Mouse (Mus musculus): ENCODE data around the gene Phf21a. TPM values are rescaled to one million over a fixed set of nuclear protein-coding genes. Genes with fewer than 3 reads are reported as not detected.

The Phf21a gene
- polyA plus RNA-seq, 1 experiment from 2014 or later: 12.7 TPM

DNA sequence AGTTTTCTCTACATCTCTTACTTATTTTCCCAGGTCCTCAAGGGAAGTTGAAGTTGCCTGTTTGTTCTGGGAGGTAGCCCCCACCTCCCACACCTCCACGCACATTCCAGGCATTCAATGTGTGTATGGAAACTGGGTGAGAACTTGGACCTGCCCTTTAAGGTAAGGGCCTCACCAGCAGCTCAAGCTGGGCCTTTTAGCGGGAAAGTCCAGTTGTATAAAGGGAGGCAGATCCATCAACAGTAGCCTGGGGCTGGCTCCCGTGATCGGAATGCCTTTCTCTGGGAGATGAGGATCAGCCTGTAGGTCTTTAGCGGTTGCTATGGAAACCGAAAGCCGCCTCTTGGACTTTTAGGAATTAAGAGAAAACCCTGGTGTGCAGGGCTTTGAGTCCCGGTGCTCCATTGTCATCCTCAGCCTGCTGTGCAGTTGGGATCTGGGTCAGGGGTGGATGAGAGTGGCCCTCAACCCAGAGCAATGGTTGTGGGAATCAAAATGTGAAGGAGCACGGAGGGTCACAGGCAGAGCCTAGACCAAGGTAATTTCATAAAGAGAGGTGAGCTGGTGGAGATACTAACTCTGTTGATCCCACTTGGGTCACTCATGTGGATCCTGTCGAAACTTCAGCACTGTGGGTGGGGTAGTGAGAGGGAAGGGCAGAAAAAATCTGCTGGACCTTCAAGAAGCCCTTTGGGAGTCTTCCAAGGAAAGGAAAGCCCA lies 279.2 kb downstream of the Phf21a start:
- Histone ChIP-seq H3K4me2 (no peak overlapping the region), H3K27ac (ENCODE audit: low read depth, low read length) (no peak overlapping the region), H3K36me3 (ENCODE audit: control insufficient read depth, insufficient read depth, low read length) (no peaks in the 10 kb centered on the region), H3K4me3 (ENCODE audit: low read depth, low read length) (no peak overlapping the region), H3K27me3 (replicated peaks; ENCODE audit: control insufficient read depth, insufficient read depth, low read length) (peaks cover 45% of the 10 kb centered on the region), H3K4me1 (replicated peaks; ENCODE audit: control insufficient read depth, insufficient read depth, low read length) (peaks cover 10% of the 10 kb centered on the region), H3K9ac (ENCODE audit: low read depth, low read length) (no peak overlapping the region), H3K9me3 (ENCODE audit: control insufficient read depth, low read length) (no peaks in the 10 kb centered on the region)
- 38% methylated on average over 10 of the region's 10 CpGs for WGBS
- DNase-seq (ENCODE audit: low spot score) (no peak), ATAC-seq (replicated peaks; ENCODE audit: low FRiP score) (no peak)

- H3K4me2 ChIP-seq: no peak overlapping the region
- no peaks in the 10 kb centered on the region for H3K9me3 ChIP-seq (ENCODE audit: control insufficient read depth, low read length)
- WGBS: 66% methylated on average over 9 of the region's 9 CpGs
- H3K27ac ChIP-seq (ENCODE audit: low read depth, low read length): no peak overlapping the region
- H3K4me3 ChIP-seq (ENCODE audit: low read depth, low read length): no peak overlapping the region
- H3K4me1 ChIP-seq (replicated peaks; ENCODE audit: control insufficient read depth, insufficient read depth, low read length): peaks cover 10% of the 10 kb centered on the region
- H3K9ac ChIP-seq (ENCODE audit: low read depth, low read length): no peak overlapping the region
- ATAC-seq (replicated peaks; ENCODE audit: low FRiP score): no peak
- peaks cover 42% of the 10 kb centered on the region for H3K27me3 ChIP-seq (replicated peaks; ENCODE audit: control insufficient read depth, insufficient read depth, low read length)
- DNase-seq (ENCODE audit: low spot score): no peak
- H3K36me3 ChIP-seq (ENCODE audit: control insufficient read depth, insufficient read depth, low read length): peaks cover under 1% of the 10 kb centered on the region; the same call in 1 of the 2 replicates
Observed at GRCm38 (mm10) chr2:92372767-92373436, 280.0 kb downstream of the Phf21a start.

- Histone ChIP-seq H3K4me2 (no peak overlapping the region), H3K9me3 (ENCODE audit: control insufficient read depth, low read length) (no peaks in the 10 kb centered on the region), H3K27me3 (replicated peaks; ENCODE audit: control insufficient read depth, insufficient read depth, low read length) (peaks cover 41% of the 10 kb centered on the region), H3K4me3 (ENCODE audit: low read depth, low read length) (no peak overlapping the region), H3K36me3 (ENCODE audit: control insufficient read depth, insufficient read depth, low read length) (peaks cover 3% of the 10 kb centered on the region; the same call in 1 of the 2 replicates), H3K4me1 (replicated peaks; ENCODE audit: control insufficient read depth, insufficient read depth, low read length) (peaks cover 10% of the 10 kb centered on the region), H3K27ac (ENCODE audit: low read depth, low read length) (no peak overlapping the region), H3K9ac (ENCODE audit: low read depth, low read length) (no peak overlapping the region)
- DNase-seq (ENCODE audit: low spot score): no peak
- no peak for ATAC-seq (replicated peaks; ENCODE audit: low FRiP score)
- 71% methylated on average over 11 of the region's 11 CpGs for WGBS
Observed at GRCm38 (mm10) chr2:92373437-92373813, 280.5 kb downstream of the Phf21a start.

DNA sequence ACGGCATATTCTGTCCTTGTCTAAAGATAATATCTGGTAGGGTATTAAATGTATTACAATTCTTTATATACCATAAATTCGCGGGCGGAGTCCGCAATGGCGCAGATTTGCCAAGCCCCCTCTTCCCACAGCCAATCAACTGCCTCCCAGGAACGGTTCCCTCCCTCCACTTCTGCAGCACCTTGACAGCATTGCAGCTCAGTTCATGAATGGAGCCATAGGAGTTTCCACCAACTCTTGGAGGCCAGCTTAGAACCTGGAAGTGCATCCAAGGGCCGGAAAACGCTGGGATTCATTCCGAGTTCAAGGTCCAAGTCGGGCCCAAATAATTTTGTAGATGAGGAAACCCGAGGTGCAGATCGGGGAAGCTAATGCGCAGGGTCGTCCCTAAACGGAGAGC lies 281.6 kb downstream of the Phf21a start, which contains the start of the genes Pex16 and Large2:
Gene Pex16 (plus strand): TSS at position 163 of the 400 bp plus-strand sequence.
Gene Large2 (minus strand): TSS at position 356 of the 400 bp plus-strand sequence.
- peak within 1 kb of the TSS; percentile 94 for H3K4me2 ChIP-seq
- ATAC-seq (replicated peaks; ENCODE audit: low FRiP score) (no peak; the same call in 1 of the 2 replicates), DNase-seq (ENCODE audit: low spot score) (no peak)
- 2% methylated on average over 16 of the region's 16 CpGs for WGBS
- peaks cover 13% of the 10 kb centered on the region for H3K36me3 ChIP-seq (ENCODE audit: control insufficient read depth, insufficient read depth, low read length)
- peak within 1 kb of the TSS; percentile 81 for H3K9ac ChIP-seq (ENCODE audit: low read depth, low read length)
- peaks cover 33% of the 10 kb centered on the region for H3K27me3 ChIP-seq (replicated peaks; ENCODE audit: control insufficient read depth, insufficient read depth, low read length)
- peak within 1 kb of the TSS; percentile 70 for H3K27ac ChIP-seq (ENCODE audit: low read depth, low read length)
- H3K4me1 ChIP-seq (replicated peaks; ENCODE audit: control insufficient read depth, insufficient read depth, low read length): peaks cover 10% of the 10 kb centered on the region
- peak within 1 kb of the TSS; percentile 85 for H3K4me3 ChIP-seq (ENCODE audit: low read depth, low read length)
- H3K9me3 ChIP-seq (ENCODE audit: control insufficient read depth, low read length): no peaks in the 10 kb centered on the region

DNA sequence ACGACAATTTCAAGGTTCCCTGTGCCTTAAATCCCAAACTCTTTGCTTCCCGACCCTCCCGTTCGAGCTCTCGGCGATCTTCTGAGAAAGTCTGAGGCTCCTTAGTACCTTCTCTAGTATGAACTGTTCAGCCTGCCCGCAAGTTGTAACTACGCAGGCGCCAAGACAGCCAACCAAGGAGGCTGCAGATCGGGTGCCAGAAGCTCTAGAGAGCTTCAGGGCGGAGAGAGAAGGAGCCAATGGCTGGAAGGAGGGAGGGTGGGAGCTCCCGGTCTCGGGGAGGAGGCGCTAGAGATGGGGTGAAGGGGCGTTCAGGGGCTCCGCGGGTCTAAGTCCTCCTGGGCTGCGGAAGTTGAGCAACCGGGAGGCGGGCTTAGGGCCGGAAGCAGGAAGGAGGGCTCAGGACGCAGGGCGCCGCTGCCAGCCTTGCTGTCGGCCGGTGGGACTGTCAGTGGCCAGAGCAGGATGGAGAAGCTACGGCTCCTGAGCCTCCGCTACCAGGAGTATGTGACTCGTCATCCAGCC lies 282.2 kb downstream of the Phf21a start:
- Histone ChIP-seq H3K9ac (ENCODE audit: low read depth, low read length) (peak overlapping the region; percentile 81), H3K4me3 (ENCODE audit: low read depth, low read length) (peak overlapping the region; percentile 85), H3K36me3 (ENCODE audit: control insufficient read depth, insufficient read depth, low read length) (peaks cover 16% of the 10 kb centered on the region), H3K27me3 (replicated peaks; ENCODE audit: control insufficient read depth, insufficient read depth, low read length) (peaks cover 27% of the 10 kb centered on the region), H3K4me1 (replicated peaks; ENCODE audit: control insufficient read depth, insufficient read depth, low read length) (peaks cover 10% of the 10 kb centered on the region), H3K4me2 (peak overlapping the region; percentile 94), H3K9me3 (ENCODE audit: control insufficient read depth, low read length) (no peaks in the 10 kb centered on the region), H3K27ac (ENCODE audit: low read depth, low read length) (peak overlapping the region; percentile 70)
- under 1% methylated on average over 29 of the region's 29 CpGs for WGBS
- DNase-seq (ENCODE audit: low spot score) (peak; percentile 94), ATAC-seq (replicated peaks; ENCODE audit: low FRiP score) (peak; percentile 94)

DNA sequence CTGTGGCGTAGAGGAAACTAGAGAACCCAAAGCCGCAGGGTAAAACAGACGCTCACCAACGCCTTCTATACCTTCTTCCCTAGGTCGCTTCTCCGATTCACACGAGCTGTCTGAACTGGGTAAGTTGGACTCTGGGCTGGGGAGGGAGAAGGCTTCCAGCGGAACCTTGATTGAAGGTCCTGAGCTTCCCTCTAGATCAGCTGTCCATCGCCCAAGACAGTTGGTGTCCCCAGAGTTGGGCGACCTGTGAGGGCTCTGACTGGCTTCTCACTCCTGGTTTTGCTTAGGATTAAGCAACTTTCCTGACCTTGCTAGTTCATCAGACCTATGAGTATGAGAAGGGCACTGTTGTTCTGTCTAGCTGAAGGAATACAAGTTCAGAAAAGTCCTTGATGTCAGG lies 282.9 kb downstream of the Phf21a start:
- Histone ChIP-seq H3K9ac (ENCODE audit: low read depth, low read length) (peak overlapping the region; percentile 81), H3K36me3 (ENCODE audit: control insufficient read depth, insufficient read depth, low read length) (peaks cover 16% of the 10 kb centered on the region)
- WGBS: 8% methylated on average over 10 of the region's 10 CpGs

DNA sequence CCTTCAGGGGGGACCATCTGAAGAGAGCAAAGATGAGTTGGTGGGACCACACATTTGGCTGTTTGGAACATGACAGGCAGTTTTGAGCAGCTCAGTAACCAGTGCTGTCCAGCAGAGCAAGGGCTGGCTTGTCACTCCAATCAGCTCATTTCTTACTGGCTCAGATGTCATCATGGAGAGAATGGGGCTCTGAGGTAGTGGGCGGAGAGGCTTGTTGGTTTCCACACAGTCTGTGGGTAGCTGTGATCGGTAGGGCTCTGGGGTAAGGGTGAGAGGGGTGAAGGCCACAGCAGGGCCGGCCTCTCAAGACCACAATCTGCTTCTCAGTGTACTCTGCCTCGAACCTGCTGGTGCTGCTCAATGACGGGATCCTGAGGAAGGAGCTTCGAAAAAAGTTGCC lies 283.4 kb downstream of the Phf21a start:
- Histone ChIP-seq H3K9ac (ENCODE audit: low read depth, low read length) (no peak overlapping the region; the same call in 1 of the 2 replicates), H3K4me2 (peak overlapping the region; percentile 94), H3K4me3 (ENCODE audit: low read depth, low read length) (peak overlapping the region; percentile 85), H3K27me3 (replicated peaks; ENCODE audit: control insufficient read depth, insufficient read depth, low read length) (peaks cover 16% of the 10 kb centered on the region), H3K9me3 (ENCODE audit: control insufficient read depth, low read length) (no peaks in the 10 kb centered on the region), H3K4me1 (replicated peaks; ENCODE audit: control insufficient read depth, insufficient read depth, low read length) (peaks cover 9% of the 10 kb centered on the region), H3K27ac (ENCODE audit: low read depth, low read length) (no peak overlapping the region), H3K36me3 (ENCODE audit: control insufficient read depth, insufficient read depth, low read length) (peaks cover 16% of the 10 kb centered on the region)
- WGBS: 78% methylated on average over 6 of the region's 6 CpGs
- no peak for DNase-seq (ENCODE audit: low spot score)
- ATAC-seq (replicated peaks; ENCODE audit: low FRiP score): no peak

More for the DNA sequence above, 282.9 kb downstream of the Phf21a start:
- peak overlapping the region; percentile 85 for H3K4me3 ChIP-seq (ENCODE audit: low read depth, low read length)
- ATAC-seq (replicated peaks; ENCODE audit: low FRiP score): 0 out of 2 replicates have a peak, but pooled peaks have one; percentile 0
- peaks cover 10% of the 10 kb centered on the region for H3K4me1 ChIP-seq (replicated peaks; ENCODE audit: control insufficient read depth, insufficient read depth, low read length)
- no peak for DNase-seq (ENCODE audit: low spot score)
- peaks cover 21% of the 10 kb centered on the region for H3K27me3 ChIP-seq (replicated peaks; ENCODE audit: control insufficient read depth, insufficient read depth, low read length)
- peak overlapping the region; percentile 94 for H3K4me2 ChIP-seq
- H3K9me3 ChIP-seq (ENCODE audit: control insufficient read depth, low read length): no peaks in the 10 kb centered on the region
- peak overlapping the region; percentile 70; the same call in 1 of the 2 replicates for H3K27ac ChIP-seq (ENCODE audit: low read depth, low read length)

DNA sequence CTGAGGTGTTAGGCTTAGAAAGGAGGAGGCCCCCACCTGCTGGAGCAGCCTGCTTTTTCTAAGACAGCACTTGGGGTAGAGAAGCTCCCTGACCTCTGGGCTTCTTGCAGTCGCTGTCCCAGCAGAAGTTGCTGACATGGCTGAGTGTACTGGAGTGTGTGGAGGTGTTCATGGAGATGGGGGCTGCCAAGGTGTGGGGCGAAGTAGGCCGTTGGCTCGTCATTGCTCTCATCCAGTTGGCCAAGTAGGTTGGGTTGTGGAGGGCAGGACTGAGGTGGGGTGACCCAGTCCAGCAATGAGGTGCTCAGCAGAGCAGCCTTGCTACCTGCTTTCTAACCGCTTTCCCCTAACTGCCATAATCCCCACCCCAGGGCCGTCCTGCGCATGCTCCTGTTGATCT lies 284.4 kb downstream of the Phf21a start:
- ATAC-seq (replicated peaks; ENCODE audit: low FRiP score) (no peak), DNase-seq (ENCODE audit: low spot score) (no peak)
- H3K27me3 ChIP-seq (replicated peaks; ENCODE audit: control insufficient read depth, insufficient read depth, low read length): peaks cover 5% of the 10 kb centered on the region
- H3K36me3 ChIP-seq (ENCODE audit: control insufficient read depth, insufficient read depth, low read length): peaks cover 23% of the 10 kb centered on the region
- no peaks in the 10 kb centered on the region for H3K9me3 ChIP-seq (ENCODE audit: control insufficient read depth, low read length)
- 88% methylated on average over 7 of the region's 7 CpGs for WGBS
- peaks cover 8% of the 10 kb centered on the region for H3K4me1 ChIP-seq (replicated peaks; ENCODE audit: control insufficient read depth, insufficient read depth, low read length)
- H3K4me3 ChIP-seq (ENCODE audit: low read depth, low read length): no peak overlapping the region; the same call in 1 of the 2 replicates
- no peak overlapping the region for H3K27ac ChIP-seq (ENCODE audit: low read depth, low read length)
- no peak overlapping the region for H3K9ac ChIP-seq (ENCODE audit: low read depth, low read length)
- no peak overlapping the region for H3K4me2 ChIP-seq
